Mouse (Mus musculus): ENCODE measurements at regions not wholly inside any gene's neighbourhood (a gene's known extent, or its start where the extent isn't known, plus 50 kb on each side); places are given as distances from the start of the nearest gene placed in this dataset.

DNA sequence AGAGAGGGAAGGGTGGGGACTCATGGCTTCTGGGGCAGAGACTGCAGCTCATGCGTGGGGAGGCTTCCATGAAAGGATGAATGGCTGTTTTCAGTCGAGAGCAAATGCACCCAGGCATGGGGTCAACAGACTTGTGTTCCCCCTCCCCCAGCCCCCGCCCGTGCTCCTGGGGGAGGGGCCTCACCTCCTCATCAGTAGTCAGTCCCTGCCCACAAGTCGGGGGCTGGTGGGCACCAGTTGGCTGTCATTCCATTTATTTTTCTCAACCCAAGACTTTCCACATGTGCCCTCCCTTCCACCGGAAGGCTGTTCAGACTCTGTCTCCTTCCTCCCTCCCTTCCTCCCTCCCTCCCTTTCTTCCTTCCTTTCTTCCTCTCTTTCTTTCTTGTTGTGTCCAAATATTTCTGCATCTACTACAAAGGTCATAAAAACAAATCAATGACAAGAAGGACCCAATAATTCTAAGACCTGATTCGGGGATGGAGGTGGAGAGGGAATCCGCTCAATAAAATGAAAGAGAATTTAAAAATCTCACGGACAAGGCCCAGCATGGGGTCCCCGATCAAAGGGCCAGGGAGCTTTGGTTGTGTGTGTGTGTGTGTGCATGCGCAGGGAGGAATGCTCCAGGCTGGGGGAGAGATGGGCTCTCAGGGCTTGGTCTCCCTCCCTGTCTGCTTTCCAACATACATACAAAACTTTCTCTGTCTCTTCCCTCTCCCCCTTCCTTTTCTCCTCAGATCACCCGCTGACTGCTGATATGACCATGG is 57.7 kb downstream of the Rpl14 start:
- no peak for DNase-seq

DNA sequence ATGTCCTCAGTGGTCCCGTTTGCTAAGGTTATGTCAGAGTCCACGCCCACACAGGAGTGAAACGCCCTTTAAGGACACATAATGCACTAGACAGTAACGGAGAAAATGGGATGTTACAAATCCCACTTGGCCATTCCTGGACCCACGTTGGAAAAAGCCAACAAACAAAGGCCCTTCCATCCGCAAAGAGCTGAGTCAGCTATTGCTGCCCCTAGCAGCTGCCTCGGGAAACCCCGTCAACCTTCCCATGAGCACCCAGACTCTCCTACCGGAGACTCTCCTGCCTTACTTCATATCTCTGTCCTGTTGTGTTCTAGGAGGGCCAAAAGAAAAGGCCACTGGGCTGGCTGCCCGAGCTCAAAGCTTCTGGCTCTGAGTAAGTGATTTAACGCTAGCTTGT is 58.4 kb downstream of the Rpl14 start:
- DNase-seq, result no peak

DNA sequence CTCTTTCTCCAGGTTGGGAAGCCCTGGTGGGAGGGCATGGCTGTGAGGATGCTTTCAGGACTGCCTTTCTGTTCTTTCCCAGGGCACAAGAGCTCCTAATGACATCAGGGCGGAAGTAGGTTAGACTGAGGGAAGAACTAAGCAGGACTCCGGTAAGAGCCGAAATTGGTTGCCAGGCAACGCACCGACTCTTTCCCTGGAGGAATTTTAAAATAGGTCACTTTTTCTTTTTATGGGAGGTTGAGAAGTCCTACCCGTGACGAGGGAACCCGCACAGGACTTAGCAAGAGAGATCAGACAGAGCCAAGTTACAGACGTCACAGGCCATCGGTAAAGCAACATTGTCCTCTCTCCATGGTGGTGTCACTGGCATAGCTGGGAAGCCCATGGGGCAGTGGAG is 61.6 kb downstream of the Rpl14 start:
- DNase-seq, result no peak

DNA sequence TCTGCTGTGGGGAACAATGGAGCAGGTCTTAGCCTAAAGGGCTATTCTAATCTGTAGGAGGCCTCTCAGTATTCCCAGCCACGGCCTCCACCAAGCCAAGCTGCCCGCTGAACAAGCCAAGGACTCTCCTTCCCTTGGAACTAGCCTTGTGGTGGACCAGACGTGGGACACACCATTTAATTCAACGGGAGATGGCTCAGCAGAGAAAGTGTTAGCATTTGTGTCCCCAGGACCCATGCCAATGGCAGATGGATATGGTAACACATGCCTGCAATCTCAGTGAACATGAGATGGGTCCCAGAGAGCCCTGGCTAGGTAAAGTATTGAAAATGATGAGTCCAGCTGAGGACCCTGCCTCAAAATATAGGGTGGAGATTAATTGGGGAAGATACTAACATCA is 71.4 kb downstream of the Rpl14 start:
- DNase-seq, result no peak

DNA sequence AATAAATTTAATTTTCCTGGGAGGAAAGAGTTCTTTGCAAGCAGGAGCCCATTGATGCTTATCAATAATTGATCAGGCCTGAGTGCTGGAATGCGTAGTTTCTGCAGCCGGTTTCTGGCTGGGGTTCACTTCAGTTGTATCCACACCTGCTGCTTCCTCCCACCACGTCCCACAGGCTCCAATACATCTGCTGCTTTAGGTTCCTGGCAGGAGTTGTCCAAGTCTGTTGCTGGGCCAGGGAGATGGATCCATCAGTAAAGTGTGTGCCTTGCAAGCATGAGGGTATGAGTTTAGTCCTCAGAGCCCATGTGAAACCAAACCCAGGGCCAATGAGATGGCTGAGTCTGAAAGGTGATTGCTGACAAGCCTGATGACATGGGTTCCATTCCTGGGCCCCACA is 72.1 kb downstream of the Rpl14 start:
- no peak for DNase-seq

DNA sequence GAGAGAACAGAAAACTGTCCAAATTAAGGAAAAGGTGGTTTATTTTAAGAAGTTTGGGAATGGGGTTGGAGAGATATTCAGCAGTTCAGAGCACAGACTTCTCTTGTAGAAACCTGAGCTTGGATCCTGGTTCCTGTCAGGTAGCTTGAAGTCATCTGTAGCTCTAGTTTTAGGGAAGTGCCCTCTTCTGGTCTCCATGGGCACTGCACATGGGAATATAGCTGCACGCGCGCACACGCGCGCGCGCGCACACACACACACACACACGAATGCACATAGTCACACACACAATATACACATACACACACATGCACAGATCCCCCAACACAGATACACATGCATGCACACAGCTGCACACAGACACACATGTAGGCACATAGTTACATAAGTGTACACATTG is 74.5 kb downstream of the Rpl14 start:
- no peak for DNase-seq

DNA sequence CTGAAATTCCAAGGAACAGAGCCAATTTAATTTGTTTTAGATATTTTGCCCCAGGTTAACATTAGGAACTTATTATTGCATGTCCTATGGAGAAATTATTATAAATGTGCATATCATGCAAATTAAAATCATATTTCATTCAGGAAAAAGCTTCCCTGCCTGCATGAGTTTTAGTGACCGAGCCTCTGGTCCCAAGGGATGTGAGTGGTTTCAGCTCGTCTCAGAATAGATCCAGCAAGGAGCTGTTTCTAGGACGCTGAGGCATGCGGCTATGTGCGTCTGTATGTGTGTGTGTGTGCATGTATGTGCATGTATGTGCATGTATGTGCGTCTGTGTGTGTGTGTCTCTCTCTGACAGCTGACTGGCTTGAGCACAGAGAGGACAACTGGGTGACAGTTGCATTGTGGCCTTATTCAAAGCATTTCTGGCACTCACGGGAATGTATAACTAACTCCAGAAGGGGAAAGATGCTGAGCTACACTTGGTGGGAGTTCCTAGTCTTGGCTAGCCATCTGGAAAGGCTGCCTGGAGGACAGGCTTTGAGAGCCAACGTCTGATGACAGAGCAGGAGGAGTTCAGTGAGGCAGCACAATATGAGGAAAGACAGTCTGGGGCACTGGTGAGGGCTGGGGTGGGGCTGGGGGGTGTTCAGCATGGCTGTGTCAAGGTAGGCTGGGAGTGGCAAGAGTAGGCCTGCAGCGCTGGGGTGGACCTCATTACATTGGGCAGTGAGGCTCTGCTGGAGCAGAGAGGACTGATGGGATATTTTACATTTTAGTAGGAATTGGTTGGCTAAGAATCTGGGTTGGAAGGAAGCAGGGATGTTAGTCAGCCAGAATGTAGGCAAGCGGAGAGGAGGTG is 75.8 kb downstream of the Rpl14 start:
- no peak for DNase-seq

DNA sequence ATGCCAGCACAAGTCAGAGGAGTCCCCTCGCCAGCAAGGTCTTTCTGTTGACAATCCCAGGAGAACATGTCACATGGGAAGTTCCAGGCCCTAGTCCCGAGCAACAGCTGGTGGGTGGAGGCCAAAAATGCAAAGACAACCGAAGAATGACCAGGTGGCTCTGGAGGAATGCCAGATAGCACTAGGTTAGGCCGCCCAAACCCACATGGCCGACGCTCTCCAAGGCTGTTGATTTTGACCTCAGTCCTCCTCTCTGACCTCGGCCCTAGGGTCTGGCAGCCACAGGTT is 76.4 kb downstream of the Rpl14 start:
- DNase-seq, result no peak

DNA sequence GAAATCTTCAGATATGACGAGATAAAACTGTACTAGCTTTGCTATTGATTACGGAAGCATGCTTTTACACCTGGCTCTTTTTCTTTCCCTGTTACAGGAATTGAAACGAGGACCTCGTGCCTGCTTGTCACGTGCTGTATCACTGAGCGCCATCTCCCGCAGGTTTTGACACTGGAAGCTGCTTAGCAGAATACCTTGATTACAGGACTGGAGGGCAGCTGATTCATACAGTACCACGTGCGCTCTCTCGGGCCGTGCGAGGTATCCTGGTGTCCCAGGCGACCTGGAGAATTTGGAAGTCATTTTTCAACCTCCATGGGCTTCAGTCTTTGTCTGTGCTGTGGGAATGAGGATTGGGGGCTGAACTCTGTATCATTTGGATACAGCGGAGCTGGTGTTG is 81.5 kb downstream of the Rpl14 start:
- DNase-seq, result no peak

DNA sequence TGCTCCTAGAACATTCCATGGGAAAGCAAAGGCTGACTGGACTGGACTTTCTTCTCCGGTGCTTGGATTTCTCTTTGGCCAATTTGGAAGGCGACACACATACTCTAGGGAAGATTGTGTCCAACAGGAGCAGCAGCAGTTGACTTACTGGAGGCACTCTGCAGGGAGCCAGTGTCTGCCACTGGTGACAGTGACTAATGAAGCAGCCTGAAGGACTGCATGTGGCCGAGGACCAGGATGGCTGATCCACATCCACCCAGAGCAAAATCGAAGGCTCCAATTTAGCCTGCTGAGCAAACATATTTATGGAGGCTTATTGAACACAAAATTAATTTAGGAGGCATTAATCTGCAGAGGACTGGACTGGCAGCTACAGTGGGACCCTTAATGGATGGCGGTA is 81.9 kb downstream of the Rpl14 start:
- no peak for DNase-seq

DNA sequence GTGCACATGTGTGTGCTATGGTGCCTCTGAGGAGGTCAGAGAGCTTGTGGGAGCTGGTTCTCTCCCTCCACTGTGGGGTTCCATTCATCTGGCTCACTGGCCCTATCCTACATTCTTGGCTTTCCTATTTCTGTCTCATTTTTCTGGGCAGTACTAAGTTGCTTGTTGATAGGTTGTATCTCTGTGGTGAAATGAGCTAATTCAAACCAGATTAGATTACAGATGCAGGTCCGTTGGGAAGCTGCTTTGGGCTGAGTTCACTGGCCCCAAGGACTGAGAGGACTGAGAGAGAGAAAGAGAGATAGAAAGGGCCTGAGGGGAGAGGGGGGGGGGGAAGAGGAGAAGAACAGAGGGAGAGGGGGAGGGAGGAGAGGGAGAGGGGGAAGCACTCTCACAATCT is 83.5 kb downstream of the Rpl14 start:
- DNase-seq, result no peak

DNA sequence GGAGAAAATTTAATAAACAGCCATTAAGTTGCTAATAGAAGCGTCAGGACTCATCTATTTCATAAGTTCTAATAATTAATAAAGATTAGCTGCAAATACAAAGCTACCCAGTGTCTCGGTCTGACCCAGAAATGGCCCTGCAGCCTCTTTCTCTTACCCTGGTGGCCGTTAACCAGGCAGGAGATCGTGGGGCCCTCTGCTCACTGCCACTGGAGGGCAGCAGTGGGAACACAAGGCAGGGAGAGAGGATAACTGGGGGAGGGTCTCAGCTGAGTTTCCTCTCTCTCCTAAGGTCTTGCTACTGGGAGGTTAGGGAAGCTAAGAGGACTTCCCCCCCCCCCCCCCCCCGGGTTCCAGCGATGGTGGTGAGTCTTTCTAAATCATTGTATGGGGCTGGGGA is 85.7 kb downstream of the Rpl14 start:
- DNase-seq, result peak in 1 of 2 experiments; percentile 34

DNA sequence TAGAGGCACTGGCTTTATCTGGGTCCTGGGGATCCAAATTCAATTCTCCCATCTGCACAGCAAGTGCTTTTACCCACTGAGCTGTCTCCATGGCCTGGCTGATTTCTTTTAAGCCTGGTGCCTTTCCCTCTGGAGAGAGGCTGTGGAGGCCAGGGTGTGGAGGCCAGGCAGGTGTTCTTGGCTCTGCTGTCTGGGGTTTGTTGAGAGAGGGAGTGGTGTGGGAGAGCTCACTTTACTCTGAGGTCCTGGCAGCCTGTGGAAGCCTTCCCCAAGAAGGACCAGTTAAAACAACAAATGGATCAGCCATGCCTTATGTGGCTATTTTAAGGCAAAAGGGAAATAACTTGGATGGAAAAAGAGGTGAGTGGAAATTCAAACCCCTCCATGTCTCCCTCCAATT is 86.5 kb downstream of the Rpl14 start:
- no peak for DNase-seq

DNA sequence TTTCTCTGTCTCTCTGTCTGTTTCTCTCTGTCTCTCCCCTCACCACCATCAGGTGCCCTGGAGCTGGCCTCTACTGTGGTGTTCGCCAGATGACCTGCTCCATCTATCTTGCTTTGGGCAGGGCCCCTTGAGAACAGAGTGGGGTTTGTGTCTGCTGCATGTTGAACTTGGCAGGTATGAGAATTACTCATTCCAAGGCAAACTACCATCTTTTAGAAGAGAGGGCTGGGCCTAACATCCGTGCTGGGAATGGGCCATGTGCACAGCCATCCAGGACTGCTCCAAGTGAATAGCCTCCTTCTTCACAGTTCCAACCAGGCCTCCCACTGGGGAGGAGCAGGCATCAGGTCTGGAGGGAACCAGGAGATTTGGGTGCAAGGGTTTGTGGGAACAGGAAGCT is 87.3 kb downstream of the Rpl14 start:
- DNase-seq, result no peak

DNA sequence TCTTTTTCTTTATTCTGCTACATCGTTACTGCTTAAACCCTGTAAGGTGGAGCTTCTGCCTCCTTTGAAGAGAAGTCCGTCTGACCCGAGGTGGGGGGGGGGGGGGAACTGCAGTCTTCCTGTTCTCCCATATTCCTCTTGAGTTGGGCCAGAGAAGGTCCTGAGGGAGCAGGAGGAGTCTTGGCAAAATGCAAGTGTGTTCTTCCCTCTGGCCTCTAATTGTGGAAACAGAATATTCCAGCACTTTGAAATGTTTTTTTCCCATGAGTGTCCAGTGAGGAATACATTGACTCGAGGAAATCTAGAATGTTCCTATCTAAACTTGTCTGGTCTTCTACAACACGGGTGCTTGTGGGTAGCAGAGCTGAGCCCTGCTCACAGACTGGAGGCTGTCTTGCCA is 90.0 kb downstream of the Rpl14 start:
- DNase-seq, result no peak

DNA sequence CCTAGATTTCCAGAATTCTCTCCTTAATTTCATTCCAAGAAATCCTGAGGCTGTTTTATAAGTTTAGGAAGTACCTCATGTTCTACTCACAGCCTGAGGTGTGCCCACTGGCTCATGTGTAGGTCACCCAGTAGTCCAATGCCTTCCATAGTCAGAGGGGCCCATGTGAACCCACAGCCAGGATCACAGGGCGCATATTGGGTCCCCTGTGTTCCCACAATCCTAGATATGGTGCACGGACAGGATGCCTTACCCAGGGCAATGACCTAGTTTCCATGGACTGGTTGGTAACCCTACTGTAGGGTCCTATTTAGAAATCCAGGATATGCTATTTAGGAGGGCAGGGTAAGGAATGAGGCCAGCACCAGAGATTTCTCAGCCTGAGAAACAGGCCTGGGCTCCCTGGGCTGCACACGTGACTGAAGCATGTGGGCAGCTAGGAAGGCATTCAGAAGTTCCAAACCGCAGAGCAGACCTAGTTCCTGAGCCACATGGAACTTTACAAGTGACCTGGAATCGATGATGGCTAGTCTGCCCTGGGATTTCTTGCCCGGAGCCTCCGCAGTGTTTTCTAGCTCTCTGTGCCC is 90.5 kb downstream of the Rpl14 start:
- DNase-seq, result no peak

DNA sequence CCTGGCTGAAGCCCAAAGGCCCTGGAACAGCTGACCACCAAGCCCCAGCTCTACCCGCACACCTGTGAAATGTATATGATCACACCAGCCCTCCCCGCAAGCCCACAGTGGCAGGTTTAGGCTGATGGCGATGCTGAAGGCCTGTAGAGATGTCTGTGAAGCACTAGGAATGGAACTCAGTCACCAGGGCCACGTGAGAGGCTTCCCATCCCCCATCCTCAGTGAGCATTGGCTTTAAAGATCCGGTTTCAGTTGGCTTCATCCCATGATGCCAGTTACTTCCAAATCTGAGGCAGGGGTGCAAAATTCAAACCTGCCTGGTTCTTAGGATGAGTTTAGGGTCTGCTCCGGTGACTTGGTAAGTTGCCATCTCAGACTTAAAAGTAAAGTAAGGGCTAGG is 91.9 kb downstream of the Rpl14 start:
- no peak for DNase-seq

DNA sequence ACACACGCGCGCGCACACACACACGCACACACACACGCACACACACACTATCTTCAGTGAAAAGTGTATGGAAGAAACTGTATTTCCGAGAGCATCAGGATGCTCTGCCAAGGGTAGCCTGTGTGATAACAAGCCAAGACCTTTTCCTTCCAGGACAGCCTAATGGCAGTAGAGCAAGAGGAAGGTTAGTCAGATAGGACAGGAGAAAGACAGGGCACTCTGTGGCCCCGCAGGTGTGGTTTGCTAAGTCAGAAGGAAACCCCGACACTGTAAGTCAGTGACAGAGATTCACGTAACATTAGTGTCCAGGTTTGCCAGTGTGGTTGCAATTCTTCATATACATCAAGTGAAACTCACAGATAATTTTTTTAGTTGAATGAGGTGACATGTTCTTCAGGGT is 92.8 kb downstream of the Rpl14 start:
- no peak for DNase-seq

DNA sequence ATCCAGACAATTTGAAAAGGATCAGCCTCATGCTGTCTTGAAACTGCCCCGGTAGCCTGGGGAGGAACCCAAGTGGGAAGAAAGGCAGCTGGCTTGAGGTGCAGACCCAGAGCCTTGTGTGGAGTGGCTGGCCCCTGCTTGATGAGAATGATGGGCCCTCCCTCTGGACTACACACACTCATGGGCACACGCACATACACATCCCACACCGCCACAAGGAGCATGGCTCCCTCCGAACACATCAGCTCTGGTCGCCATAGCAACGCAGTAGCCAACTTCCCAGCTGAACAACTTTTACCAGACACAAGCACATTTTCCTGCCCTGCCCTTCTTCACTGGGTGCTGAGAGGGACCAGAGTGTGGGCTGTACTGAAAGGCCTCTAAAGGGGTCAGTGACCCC is 101.2 kb downstream of the Rpl14 start:
- no peak for DNase-seq

DNA sequence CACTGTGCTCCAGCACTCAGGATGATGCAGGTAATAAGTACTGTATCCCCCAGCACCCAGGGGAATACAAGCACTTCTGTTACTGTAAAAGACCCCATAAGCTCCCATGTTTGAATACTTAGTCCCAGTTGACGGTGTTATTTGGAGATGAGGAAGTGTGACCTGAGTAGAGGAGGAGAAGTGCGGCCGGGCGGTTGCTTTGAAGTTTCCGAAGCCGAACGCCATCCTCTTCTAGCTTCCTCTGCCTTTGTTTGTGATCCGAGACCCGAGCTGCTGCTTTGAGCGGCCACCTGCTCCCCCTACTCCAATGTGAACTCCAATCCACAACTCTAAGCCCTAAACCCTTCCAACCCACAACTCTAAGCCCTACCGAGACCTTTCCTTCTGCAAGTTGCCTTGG is 103.6 kb downstream of the Rpl14 start:
- no peak for DNase-seq

DNA sequence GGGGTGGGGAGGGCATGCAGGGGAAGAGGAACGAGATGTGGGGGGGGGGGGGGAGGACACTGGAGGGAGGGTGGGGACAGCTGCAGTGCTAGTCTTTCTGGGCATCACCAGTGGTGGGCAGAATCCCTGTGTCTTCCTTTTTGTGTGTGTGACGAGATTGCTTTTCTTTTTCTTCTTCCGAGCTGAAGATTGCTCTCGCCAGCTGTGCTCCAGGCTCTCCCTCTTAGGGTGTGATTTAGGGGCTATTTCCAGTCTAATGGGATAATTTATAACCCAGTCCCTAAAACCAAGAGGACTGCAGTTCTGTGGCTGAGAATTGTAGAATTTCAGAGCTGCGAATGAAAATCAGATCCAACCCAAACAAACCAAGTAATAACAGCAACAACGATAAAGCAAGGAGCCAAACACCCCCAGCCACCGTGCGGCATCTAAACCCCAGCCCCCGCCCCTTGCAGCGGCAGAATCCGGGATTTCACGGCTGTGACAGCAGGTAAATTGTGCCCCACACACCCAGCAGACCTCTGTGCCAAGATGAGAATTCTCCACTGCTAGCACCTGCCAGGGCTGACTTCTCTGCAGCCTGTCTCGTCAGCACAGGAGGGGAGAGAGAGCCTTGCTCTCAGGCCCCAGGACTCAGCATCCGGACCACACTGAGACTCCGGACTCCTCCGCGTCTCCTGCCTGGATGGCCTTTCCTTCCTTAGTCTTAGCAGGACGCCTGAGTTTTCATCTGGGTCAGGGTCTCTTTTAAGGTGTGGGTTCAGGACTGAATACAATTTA is 104.3 kb downstream of the Rpl14 start:
- no peak for DNase-seq

DNA sequence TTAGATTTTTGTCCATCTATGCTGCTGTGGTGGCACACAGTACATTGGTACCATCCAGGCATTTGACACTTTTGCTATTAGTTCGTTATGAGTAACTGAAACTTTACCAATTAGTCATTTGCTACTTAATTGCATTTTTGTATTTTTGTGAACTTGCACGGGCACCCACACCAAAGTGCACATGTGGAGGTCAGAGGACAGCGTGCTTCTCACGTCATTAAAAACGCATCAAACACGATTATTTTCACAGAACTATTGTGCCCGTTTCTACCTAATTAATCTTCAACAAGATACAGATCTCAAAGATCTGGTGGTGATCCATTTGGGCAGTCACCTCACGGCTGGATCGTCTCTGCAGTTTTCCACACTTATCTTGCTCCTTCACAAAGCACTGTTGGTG is 105.1 kb downstream of the Rpl14 start:
- no peak for DNase-seq

DNA sequence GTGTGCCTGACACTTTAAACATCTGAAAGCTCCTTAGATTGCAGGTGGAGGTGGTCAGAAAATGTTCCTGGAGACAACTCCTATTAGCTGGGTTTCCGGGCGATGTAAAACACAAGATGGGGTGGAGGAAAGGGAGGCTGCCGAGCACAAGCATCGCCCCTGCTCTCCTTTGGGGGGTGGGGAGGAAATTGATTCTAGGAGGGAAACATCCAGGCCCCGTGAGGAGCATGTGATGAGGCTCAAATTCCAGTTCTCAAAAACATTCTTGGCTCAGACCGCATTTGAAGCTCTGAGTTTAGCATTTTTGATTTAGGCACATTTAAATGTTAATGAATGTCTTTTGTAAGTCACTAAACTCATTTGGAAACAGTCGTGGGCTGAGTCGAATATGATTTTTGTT is 105.5 kb downstream of the Rpl14 start:
- peak; percentile 67 to 76 for DNase-seq

DNA sequence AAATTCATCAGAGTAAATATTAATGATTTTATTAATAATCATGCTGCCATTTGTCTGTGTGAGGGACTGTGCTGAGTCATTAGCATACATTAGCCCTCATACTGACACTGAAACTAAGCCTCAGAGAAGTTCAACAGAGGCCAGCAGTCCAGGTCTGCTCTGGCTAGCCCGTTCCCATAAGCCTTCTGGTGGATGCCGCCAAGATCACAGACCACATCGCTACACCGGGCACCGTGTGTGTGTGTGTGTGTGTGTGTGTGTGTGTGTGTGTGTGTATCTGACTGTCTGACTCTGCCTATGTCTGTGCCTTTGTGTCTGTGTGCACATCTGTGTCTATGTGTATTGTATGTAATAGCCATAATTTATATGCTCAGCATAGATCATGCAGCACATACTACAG is 106.0 kb downstream of the Rpl14 start:
- DNase-seq, result no peak

Measured in kidney, adult 8-10 months (tissue).